Mouse (Mus musculus) thymus, postnatal 0 days (tissue): ENCODE measurements around the gene Tshz3. TPM values are rescaled to one million over a fixed set of nuclear protein-coding genes. Genes with fewer than 3 reads are reported as not detected.

Experiments used
- DNase-seq: peaks from one replicate; pipeline ENCODE4 v3.0.0-alpha.2; 2015; ENCODE audit warnings: low spot score
- polyA plus RNA-seq: library from polyadenylated mRNA; unstranded; fragments of >200 nt; fragmentation: Nextera tagmentation; extraction: Ambion mirVana; gene quantifications from 2 replicates; pipeline ENCODE4 v1.2.1, GENCODE M21; 2015

Gene Tshz3
- polyA plus RNA-seq, 1 experiment from 2014 or later, result 0.99 TPM

GRCm38 (mm10) chr7:36696406-36697117, 1.4 kb upstream of the Tshz3 start:
- peak; percentile 52 for DNase-seq

GRCm38 (mm10) chr7:36697118-36697855, 631 bp upstream of the Tshz3 start:
- peak; percentile 10 for DNase-seq

GRCm38 (mm10) chr7:36698589-36698946, 650 bp downstream of the Tshz3 start:
- no peak for DNase-seq

- DNase-seq, result no peak
These were observed 1.4 kb downstream of the Tshz3 start for GRCm38 (mm10) chr7:36699001-36699987.

GRCm38 (mm10) chr7:36706636-36707035, 8.7 kb downstream of the Tshz3 start:
- peak; percentile 38 for DNase-seq

GRCm38 (mm10) chr7:36707266-36707665, 9.3 kb downstream of the Tshz3 start:
- DNase-seq, result no peak

GRCm38 (mm10) chr7:36707681-36708350, 9.9 kb downstream of the Tshz3 start:
- DNase-seq, result no peak

GRCm38 (mm10) chr7:36708823-36709222, 10.9 kb downstream of the Tshz3 start:
- no peak for DNase-seq

- DNase-seq, result peak; percentile 32
These were observed 11.3 kb downstream of the Tshz3 start for GRCm38 (mm10) chr7:36709239-36709638.

- no peak for DNase-seq
These were observed 12.1 kb downstream of the Tshz3 start for GRCm38 (mm10) chr7:36709974-36710373.

- DNase-seq, result no peak
These were observed 12.5 kb downstream of the Tshz3 start for GRCm38 (mm10) chr7:36710387-36710786.

GRCm38 (mm10) chr7:36711766-36712165, 13.8 kb downstream of the Tshz3 start:
- DNase-seq, result no peak

- DNase-seq, result no peak
These were observed 16.4 kb downstream of the Tshz3 start for GRCm38 (mm10) chr7:36714323-36714722.

GRCm38 (mm10) chr7:36717192-36717591, 19.3 kb downstream of the Tshz3 start:
- no peak for DNase-seq

GRCm38 (mm10) chr7:36720830-36721229, 22.9 kb downstream of the Tshz3 start:
- no peak for DNase-seq

GRCm38 (mm10) chr7:36736303-36737050, 38.6 kb downstream of the Tshz3 start:
- no peak for DNase-seq

GRCm38 (mm10) chr7:36751480-36751879, 53.6 kb downstream of the Tshz3 start:
- no peak for DNase-seq

- DNase-seq, result no peak
These were observed 69.7 kb downstream of the Tshz3 start for GRCm38 (mm10) chr7:36767501-36768092.

- no peak for DNase-seq
These were observed 75.2 kb downstream of the Tshz3 start for GRCm38 (mm10) chr7:36773086-36773485.

- no peak for DNase-seq
These were observed 79.0 kb downstream of the Tshz3 start for GRCm38 (mm10) chr7:36776956-36777355.
